Mouse (Mus musculus): Measurements from ENCODE around the gene Ppp2r2c. TPM values are rescaled to one million over a fixed set of nuclear protein-coding genes. Genes with fewer than 3 reads are reported as not detected.
A peak's percentile ranks its signal among the peaks of the same experiment; 100 is the strongest.

Ppp2r2c gene
- total RNA-seq, 2 experiments from 2014 or later: 1.2 TPM

- DNase-seq: no peak
Observed at GRCm38 (mm10) chr5:36897999-36898398, 29.7 kb downstream of the Ppp2r2c start.

GRCm38 (mm10) chr5:36898415-36899109, 30.2 kb downstream of the Ppp2r2c start:
- DNase-seq: no peak

- no peak for DNase-seq
Observed at GRCm38 (mm10) chr5:36899392-36899791, 31.1 kb downstream of the Ppp2r2c start.

- no peak for DNase-seq
Observed at GRCm38 (mm10) chr5:36900189-36900619, 31.9 kb downstream of the Ppp2r2c start.

GRCm38 (mm10) chr5:36902807-36903206, 34.5 kb downstream of the Ppp2r2c start:
- no peak for DNase-seq

GRCm38 (mm10) chr5:36904131-36904530, 35.8 kb downstream of the Ppp2r2c start:
- DNase-seq: no peak

- no peak for DNase-seq
Observed at GRCm38 (mm10) chr5:36904703-36905102, 36.4 kb downstream of the Ppp2r2c start.

- DNase-seq: peak; percentile 31
Observed at GRCm38 (mm10) chr5:36905216-36905615, 36.9 kb downstream of the Ppp2r2c start.

GRCm38 (mm10) chr5:36907695-36908094, 39.4 kb downstream of the Ppp2r2c start:
- DNase-seq: no peak

- DNase-seq: no peak
Observed at GRCm38 (mm10) chr5:36909545-36909944, 41.2 kb downstream of the Ppp2r2c start.

GRCm38 (mm10) chr5:36910980-36911379, 42.7 kb downstream of the Ppp2r2c start:
- no peak for DNase-seq

GRCm38 (mm10) chr5:36911759-36912352, 43.5 kb downstream of the Ppp2r2c start:
- DNase-seq: no peak

- no peak for DNase-seq
Observed at GRCm38 (mm10) chr5:36912602-36913310, 44.4 kb downstream of the Ppp2r2c start.

GRCm38 (mm10) chr5:36915256-36915655, 46.9 kb downstream of the Ppp2r2c start:
- no peak for DNase-seq

- DNase-seq: peak; percentile 23
Observed at GRCm38 (mm10) chr5:36916581-36916980, 48.3 kb downstream of the Ppp2r2c start.

GRCm38 (mm10) chr5:36917245-36917644, 48.9 kb downstream of the Ppp2r2c start:
- no peak for DNase-seq

- no peak for DNase-seq
Observed at GRCm38 (mm10) chr5:36918016-36918415, 49.7 kb downstream of the Ppp2r2c start.

- no peak for DNase-seq
Observed at GRCm38 (mm10) chr5:36920072-36920471, 51.8 kb downstream of the Ppp2r2c start.

- no peak for DNase-seq
Observed at GRCm38 (mm10) chr5:36921871-36922270, 53.6 kb downstream of the Ppp2r2c start.

- no peak for DNase-seq
Observed at GRCm38 (mm10) chr5:36922811-36923210, 54.5 kb downstream of the Ppp2r2c start.

- no peak for DNase-seq
Observed at GRCm38 (mm10) chr5:36923826-36924700, 55.8 kb downstream of the Ppp2r2c start.

- DNase-seq: no peak
Observed at GRCm38 (mm10) chr5:36928701-36929100, 60.4 kb downstream of the Ppp2r2c start.
